11 mouse cellular contexts compared by ENCODE assay signal in genomic region chr19:15668624-15669016, GRCm38 (mm10).
A peak's percentile ranks its signal among the peaks of the same experiment; 100 is the strongest.
DNase-seq lines count a peak whose midpoint lies in the region; ATAC-seq lines count a peak whose summit lies in the region.
"Had no signal": no experiment of that assay in that cellular context is flagged by ENCODE, and none has a peak within 500 bp of the region (broad histone marks: within the 10 kb centered on the region; RNA-seq: fewer than 3 reads in every experiment).

No protein-coding gene starts in this region.

- peak; percentile 46 for ATAC-seq in forebrain, embryonic 13.5 days
- no peak for ATAC-seq in limb, embryonic 11.5 days (ENCODE audit: insufficient number of reproducible peaks, low FRiP score, low TSS enrichment, low read depth)
- ATAC-seq in neural tube, embryonic 15.5 days (ENCODE audit: low FRiP score) = no peak

- H3K36me3 ChIP-seq in forebrain, embryonic 13.5 days (ENCODE audit: poor library complexity, severe bottlenecking) = no peaks in the 10 kb centered on the region
- H3K36me3 ChIP-seq in limb, embryonic 11.5 days (ENCODE audit: control insufficient read depth, insufficient read depth, low read length) = no peaks in the 10 kb centered on the region
- no peaks in the 10 kb centered on the region for H3K36me3 ChIP-seq in neural tube, embryonic 15.5 days
- no peaks in the 10 kb centered on the region for H3K36me3 ChIP-seq in heart, embryonic 10.5 days

- H3K4me3 ChIP-seq in forebrain, embryonic 13.5 days = no peak overlapping the region
- no peak overlapping the region for H3K4me3 ChIP-seq in limb, embryonic 11.5 days (ENCODE audit: low read depth, low read length)
- no peak overlapping the region for H3K4me3 ChIP-seq in neural tube, embryonic 15.5 days (replicated peaks)
- H3K4me3 ChIP-seq in heart, embryonic 10.5 days = no peak overlapping the region

- no peak overlapping the region for H3K4me2 ChIP-seq in forebrain, embryonic 13.5 days
- no peak overlapping the region for H3K4me2 ChIP-seq in limb, embryonic 11.5 days (ENCODE audit: low read depth, severe bottlenecking)
- H3K4me2 ChIP-seq in neural tube, embryonic 15.5 days = no peak overlapping the region

- peaks cover 29% of the 10 kb centered on the region for H3K4me1 ChIP-seq in forebrain, embryonic 13.5 days
- H3K4me1 ChIP-seq in limb, embryonic 11.5 days (ENCODE audit: control insufficient read depth, insufficient read depth, low read length) = peaks cover 10% of the 10 kb centered on the region; the same call in 1 of the 2 replicates
- peaks cover 32% of the 10 kb centered on the region for H3K4me1 ChIP-seq in neural tube, embryonic 15.5 days
- H3K4me1 ChIP-seq in heart, embryonic 10.5 days = peaks cover 11% of the 10 kb centered on the region

- H3K9ac ChIP-seq in forebrain, embryonic 13.5 days = no peak overlapping the region
- no peak overlapping the region for H3K9ac ChIP-seq in limb, embryonic 11.5 days (ENCODE audit: low read length)
- H3K9ac ChIP-seq in neural tube, embryonic 15.5 days (replicated peaks) = no peak overlapping the region

- peak overlapping the region; percentile 75 for H3K27ac ChIP-seq in forebrain, embryonic 13.5 days
- no peak overlapping the region for H3K27ac ChIP-seq in limb, embryonic 11.5 days (replicated peaks; ENCODE audit: low read depth, low read length)
- peak overlapping the region; percentile 72; the same call in 1 of the 2 replicates for H3K27ac ChIP-seq in neural tube, embryonic 15.5 days (replicated peaks)
- H3K27ac ChIP-seq in heart, embryonic 10.5 days = no peak overlapping the region

- H3K27me3 ChIP-seq in forebrain, embryonic 13.5 days = peaks cover 32% of the 10 kb centered on the region
- H3K27me3 ChIP-seq in limb, embryonic 11.5 days (ENCODE audit: control insufficient read depth, insufficient read depth, low read length) = no peaks in the 10 kb centered on the region
- no peaks in the 10 kb centered on the region; the same call in 1 of the 2 replicates for H3K27me3 ChIP-seq in neural tube, embryonic 15.5 days (replicated peaks)
- H3K27me3 ChIP-seq in heart, embryonic 10.5 days (ENCODE audit: insufficient read depth, poor library complexity, severe bottlenecking) = no peaks in the 10 kb centered on the region

- DNase-seq in retina, embryonic 14.5 days (ENCODE audit: low spot score) = peak; percentile 25
- no peak for DNase-seq in retina, postnatal 1 day
- DNase-seq in limb, embryonic 11.5 days (ENCODE audit: low spot score) = peak; percentile 34
- DNase-seq in urinary bladder, postnatal 14 days (ENCODE audit: low spot score) = no peak
- DNase-seq in left cerebral cortex, adult 8-10 months (ENCODE audit: low spot score in 2 of 2) = no peak
- no peak for DNase-seq in heart, embryonic 10.5 days (ENCODE audit: low spot score)
- DNase-seq: cerebellum, adult 9-10 months; liver; spleen, adult 18-20 months had no signal

- H3K9me3 ChIP-seq in forebrain, embryonic 13.5 days (replicated peaks) = no peaks in the 10 kb centered on the region
- H3K9me3 ChIP-seq in limb, embryonic 11.5 days (ENCODE audit: control insufficient read depth, low read length) = no peaks in the 10 kb centered on the region
- H3K9me3 ChIP-seq in neural tube, embryonic 15.5 days (replicated peaks) = no peaks in the 10 kb centered on the region
- H3K9me3 ChIP-seq in heart, embryonic 10.5 days = no peaks in the 10 kb centered on the region

Comparison
In these comparisons a context has a peak if more than half of its experiments do, and no peak if none do; other contexts are left out.
1. DNase-seq: peak in retina, embryonic 14.5 days (single experiment) and limb, embryonic 11.5 days (single experiment); none in retina, postnatal 1 day (single experiment), urinary bladder, postnatal 14 days (single experiment), left cerebral cortex, adult 8-10 months (0 of 2) and heart, embryonic 10.5 days (single experiment).
2. H3K27ac ChIP-seq: peak in forebrain, embryonic 13.5 days (single experiment) and neural tube, embryonic 15.5 days (single experiment); none in limb, embryonic 11.5 days (single experiment) and heart, embryonic 10.5 days (single experiment).